Mouse (Mus musculus): Measurements from ENCODE around the gene Pld5. TPM values are rescaled to one million over a fixed set of nuclear protein-coding genes. Genes with fewer than 3 reads are reported as not detected.
"Not testable (repeated sequence)": the region's sequence is repeated elsewhere in the genome, so short reads cannot be mapped to it uniquely, and the experiment has no call there.

Gene Pld5
- total RNA-seq, 2 experiments from 2014 or later = 7.3 to 7.4 TPM

DNA sequence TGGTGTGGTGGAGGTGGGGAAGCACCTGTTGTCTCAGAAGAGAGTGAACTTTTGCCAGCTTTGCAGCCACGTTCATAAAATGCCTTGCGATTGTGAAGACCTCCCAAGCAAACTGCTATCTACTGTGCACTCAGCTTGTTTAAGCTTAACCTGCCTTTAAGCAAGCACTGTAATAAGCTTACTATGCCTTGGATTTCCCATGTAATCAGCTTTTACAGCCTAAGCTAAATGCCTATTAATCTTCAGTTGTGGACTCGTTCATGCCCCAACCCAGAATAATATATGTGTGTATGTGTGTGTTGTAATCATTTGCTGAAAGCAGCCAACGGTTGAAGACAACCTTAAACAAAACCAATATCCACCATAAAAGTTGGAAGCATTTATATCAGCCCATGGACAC is 232.1 kb downstream of the Pld5 start:
- no peak for DNase-seq

DNA sequence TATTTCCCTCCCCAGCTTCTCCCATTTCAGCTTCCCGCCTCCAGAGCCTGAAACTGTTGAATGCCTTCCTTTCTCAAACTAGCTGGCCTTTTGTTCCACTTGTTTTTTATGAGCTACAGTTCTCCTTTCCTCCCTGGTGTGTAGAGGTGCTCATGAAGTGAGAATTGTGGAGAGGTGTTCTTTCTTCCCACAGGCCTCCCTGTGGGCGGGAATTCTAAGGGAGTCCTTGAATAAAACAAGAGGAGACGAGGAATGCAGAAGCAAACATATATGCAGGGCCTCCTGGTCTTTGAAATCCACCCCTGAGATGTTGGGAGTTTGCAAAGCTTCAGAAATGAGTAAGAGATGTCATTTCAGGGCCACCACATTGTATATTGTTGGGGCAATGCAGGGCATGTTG is 235.2 kb downstream of the Pld5 start:
- no peak for DNase-seq

DNA sequence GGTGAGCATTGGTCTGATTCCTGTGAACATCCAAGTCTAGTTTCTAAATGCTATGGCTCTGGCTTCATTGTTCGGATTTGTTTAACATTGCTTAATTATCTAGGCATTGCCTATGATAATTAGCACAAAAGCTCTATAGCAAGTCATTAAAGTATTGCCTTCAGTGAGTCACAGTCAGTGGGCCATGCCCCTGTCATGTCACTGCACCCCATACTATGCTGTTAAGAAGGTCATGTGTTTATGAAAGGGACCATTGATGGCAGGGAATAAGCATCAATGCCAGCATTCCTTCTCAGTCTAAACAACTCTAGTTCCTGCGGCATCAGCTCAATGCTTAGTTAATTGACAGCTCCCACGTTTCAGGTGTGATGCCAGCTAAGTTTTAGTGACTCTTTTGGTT is 239.1 kb downstream of the Pld5 start:
- DNase-seq = no peak

DNA sequence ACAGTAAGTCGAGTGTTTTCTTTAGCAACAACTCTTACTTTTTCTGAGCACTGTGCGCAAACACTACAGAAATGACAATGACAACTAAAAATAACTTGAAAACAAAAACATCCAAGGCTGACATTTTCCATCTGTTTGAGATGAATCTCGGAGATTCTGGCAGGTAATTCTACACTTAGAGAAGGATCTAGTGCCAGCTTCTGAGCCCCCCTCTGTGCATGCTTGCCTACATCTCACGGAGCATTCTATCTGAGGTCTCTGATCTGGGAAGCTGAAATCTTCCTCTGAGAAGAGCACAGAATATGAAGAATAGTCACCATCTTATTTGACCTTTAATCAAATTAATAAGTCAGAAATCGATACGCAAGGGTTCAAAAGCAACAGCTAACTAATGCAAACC is 240.4 kb downstream of the Pld5 start:
- DNase-seq = no peak

DNA sequence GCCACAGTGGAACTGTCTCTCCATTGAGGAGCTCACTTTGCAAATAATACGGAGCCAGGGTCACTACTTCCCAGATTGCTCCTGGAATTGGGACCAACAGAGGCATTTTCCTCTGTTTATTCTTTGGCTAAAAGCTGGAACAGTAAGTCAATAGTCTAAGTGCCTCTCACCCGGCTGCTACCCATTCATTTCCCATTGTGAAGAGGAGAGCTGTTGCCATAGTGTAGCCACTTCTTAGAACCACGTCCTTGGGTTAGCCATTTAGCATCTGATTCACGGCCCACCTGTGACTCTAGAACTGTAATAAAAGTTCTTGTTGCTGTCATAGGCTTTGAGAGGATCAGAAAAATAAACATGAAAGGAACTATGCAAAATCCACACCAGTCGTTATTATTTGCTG is 241.4 kb downstream of the Pld5 start:
- DNase-seq = no peak

DNA sequence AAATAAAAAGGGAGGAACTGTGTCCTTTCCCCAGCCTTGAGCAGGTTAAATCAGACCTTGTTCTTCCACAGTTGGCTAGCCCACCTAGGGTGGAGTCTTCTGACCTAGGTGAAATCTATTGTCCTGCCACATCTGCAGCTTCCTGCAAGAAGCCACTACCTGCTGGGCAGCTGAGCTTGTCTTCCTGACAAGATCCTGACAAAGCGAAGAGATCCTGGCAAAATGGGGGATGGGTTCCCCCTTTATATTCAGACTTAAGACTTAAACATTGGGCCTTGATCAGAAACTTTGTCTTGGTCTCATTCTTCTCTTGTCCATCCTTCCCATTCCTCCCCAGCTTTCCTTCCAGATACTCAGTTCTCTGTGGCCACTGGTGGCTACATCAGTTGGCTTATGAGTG is 246.0 kb downstream of the Pld5 start:
- DNase-seq = no peak

DNA sequence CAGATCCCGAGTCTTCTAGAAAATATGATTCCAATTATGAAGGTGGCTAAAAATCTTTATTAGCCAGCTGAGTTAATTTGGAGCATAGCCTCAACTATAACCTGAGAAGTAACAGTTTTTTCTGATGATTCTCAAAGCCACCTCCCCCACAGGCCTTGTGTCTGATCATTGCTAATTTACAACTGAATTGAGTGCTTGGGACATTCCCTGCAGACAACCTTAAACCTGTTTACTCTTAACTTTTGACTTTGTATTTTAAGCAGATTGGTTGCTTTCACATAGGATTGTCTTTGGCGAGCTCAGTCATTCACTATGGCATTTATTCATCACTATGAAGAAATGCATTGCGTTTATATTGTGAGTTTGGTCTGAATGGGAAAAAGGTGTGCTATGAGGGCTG is 246.7 kb downstream of the Pld5 start:
- no peak for DNase-seq

DNA sequence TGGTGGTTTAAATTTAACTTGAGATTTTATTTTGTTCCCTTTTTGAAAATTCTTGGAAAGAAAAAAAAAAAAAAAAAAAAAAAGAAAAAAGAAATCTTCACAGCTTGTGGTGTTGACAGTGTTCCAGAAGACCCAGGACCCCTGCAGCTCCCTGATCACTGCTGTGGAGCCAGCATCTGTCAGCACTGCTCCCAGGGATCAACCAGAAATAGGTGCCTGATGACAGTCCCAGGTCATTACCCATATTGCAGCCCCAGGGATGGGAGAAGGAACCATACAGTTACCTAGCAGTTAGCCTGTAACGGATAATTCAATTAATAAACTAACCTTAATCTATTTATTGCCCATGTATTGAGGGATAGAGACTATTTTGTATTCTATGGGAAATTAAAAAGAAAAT is 250.6 kb downstream of the Pld5 start:
- DNase-seq = no peak

DNA sequence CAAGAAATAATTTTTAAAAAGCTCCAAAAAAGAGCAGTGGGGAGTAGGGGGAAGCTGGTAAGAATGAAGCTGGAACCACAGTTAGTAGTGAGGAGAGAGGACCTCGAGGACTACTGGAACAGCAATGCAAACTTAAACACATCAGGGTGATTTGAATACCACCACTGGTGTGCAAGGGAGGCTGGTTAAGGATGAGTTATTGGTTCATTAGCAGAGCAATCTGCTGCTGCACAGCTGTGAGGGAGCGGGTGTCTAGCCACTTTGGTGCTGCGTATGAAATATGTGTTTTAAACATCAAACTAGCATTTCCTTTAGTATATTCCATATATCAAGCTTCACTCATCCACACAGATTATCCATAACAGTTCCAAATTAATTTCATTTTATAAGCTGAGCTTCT is 256.6 kb downstream of the Pld5 start:
- DNase-seq = no peak

DNA sequence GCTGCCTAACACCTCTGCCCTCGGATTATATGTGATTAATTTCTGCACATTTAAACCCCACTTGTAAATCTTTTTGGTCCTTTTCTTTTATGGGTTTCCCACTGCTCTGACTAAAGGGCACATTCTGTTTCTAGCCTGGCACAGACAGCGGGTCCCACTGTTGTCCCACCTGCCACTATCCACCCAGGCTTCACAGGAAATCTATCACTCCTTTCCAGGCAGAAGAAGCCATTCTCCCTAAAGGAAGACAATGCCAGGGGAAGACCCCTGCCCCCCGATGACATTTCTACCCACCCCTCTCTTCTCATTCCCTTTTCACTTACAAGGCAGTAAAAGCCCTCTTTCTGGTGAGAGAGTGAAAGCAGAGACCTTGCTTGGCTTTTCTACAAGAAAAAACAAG is 259.0 kb downstream of the Pld5 start:
- no peak for DNase-seq

DNA sequence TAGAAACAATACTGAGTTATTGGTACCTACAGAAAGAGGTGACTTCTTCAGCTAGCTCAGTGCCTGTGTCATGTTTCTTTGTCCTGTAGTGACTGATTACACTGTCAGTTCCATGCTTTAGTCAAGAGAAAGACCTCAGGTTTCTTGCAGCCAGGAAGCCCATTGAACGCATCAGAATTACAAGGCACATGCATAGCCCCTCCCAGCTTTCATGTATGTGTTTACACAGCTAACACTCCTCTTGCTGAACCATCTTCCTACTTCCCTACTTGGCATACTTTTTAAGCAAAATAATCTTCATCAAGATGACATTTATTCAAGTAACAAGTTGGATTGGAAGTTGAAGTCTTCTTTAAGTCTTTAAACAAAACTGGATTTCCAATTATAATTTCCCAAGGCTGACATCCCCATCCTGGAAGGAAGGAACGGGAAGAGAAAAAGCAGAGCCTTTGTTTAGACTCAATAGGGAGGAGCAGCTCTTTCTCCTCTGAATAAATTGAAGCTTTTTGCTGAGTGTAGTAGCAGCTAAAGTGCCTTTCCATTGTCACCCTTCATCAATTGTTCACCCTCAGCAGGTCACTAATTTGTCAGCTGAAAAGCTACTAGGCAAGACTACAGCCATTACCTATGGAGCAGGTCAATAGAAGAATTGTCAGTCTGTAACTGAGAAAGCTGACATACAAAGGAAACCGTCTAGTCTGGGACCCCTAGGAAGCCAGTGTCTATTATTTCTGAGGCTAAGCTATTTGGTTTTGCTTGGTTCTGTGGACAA is 261.4 kb downstream of the Pld5 start:
- no peak for DNase-seq

DNA sequence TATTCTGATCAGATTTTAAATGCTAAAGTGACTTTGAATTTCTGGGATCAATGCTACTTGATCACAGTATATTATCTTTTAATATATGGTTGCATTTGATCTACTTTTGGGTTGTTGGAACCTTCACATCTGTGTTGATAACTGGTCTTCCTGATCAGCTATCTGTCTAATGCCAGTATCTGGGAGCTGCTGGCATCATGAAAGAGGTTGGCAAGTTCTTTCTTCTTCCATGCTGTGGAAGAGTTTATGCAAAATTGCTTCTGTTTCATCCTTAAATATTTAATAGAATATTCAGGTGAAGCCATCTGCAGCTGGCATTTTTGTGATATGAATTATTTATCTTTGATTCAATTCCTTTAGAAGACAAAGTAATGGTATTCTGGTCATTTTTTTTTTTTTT is 263.6 kb downstream of the Pld5 start:
- DNase-seq = no peak

DNA sequence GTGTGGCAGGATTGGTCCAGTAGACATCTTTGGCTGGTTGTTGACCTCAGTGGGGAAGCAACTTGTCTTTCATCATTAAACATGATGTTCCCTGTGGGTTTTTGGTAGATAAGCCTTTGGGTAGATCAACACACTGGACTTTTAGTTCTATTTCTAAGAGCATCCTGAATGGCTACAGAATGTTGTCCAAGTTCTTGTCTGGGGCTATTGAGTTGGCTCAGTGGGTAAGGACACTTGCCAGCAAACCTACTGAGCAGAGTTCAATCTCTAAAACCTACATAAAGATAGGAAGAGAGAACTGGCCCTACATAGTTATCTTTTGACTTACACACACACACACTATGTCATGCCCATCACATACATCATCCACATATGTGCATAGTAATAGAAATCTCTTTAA is 264.0 kb downstream of the Pld5 start:
- no peak for DNase-seq

DNA sequence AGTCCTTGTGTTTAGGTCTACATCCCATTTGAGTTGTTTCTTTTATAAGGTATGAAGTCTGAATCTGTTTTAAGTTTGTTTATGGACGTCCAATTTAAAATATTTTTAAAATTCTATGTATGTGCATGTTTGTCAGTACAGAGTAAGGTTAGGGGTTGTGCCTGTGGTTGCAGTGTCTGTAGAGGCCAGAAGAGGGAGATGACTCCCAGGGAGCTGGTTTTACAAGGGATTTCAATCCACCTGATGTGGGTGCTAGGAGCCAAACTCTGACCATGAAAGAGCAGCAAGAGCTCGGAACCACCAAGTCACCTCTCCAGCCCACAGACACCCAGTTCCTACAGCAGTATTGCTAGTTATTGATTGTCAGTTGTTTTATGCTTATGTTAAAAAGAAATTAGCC is 266.7 kb downstream of the Pld5 start:
- no peak for DNase-seq

DNA sequence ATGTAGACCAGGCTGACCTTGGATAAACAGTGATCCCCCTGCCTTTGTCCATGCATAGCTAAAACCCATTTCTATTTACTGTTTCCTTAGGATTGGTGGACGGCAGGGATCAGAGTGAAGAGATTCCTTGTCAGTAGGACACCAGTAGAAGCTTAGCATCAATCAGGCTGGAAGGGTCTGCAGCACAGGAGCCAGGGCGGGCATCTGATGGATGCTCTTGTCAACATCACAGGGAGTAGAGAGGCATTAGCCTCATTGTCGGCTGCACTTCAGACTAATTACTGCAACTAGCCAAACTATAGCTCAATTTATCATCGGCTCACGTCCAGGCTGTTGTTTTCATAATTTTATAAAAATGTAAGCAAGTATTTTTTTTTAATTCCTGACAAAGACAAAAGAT is 274.5 kb downstream of the Pld5 start:
- no peak for DNase-seq

DNA sequence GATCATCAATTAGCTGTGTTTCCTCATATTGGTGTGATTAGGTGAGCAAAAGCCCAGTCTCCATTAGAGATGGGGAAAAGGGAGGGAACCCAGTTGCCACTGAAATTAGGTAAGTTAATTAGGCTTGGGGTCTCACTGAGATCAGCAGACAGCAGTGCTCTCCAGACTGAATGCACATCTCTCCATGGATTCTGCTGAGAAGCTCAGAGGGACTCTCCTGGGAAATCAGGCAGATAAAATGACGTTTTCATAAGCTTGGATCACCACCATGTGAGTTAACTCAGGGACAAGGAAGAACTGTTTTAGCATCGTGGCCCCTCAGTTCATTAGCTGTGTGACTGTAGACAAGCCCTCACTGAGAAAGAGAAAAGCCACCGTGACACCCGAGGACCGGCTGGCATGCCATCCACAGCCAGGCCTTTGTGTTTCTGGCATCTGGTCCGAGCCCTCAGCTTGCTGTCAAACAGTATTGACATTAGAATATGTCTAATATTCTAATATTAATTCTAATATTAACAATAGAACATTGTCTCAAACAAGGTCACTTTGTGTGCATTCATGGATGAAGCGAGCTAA is 277.9 kb downstream of the Pld5 start:
- DNase-seq = no peak

DNA sequence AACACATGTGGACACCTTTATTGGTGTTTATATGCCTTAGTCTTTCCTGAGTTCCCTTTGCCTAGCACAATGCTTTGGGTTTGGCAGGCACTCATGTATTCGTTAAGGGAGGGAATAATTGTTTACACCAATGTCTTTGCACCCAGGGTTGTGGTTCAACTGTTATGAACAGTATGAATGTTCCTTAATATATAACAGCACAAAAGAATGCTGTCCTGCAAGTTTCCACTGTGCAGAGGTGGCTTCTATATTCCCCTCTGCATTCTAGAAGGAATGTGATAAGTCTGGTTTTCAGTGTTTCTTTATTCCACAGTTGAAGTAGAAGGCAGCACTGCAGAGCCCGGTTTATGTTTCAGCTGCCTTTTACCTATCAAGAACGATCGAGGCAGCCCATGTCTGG is 286.2 kb downstream of the Pld5 start:
- no peak for DNase-seq

DNA sequence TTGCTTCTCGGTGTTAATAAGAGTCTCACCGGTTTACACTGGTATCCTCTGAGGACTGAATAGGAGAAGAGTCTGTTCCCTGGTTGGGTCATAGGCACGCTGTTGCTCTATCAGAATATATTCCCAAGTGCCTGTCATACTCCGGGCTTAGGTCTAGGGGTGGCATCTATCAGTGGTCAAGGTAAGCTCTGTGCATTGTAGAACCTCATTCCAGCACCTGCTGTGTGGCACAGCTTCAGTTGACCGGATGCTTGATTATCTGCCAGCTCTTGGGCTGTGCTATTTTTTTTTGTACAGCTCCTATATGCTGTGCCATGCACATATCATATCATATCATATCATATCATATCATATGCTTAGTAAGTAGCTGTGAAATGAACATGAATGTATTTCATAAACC is 286.7 kb downstream of the Pld5 start:
- DNase-seq = no peak

DNA sequence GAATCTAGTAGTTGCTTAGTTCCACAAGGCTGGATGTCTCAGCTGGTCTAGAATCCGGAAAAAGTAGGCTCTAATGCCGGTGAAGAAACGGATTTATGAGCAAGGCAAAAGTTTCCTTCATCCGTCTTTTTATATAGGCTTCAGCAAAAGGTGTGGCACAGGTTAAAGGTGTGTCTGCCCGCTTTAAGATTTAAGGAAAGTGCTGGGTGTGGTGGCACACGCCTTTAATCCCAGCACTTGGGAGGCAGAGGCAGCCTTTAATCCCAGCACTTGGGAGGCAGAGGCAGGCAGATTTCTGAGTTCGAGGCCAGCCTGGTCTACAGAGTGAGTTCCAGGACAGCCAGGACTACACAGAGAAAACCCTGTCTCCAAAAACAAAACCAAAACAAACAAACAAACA is 296.1 kb downstream of the Pld5 start, which contains the start of gene Rbm8a2:
TSS of gene Rbm8a2 (minus strand) at position 101 of the 400 bp plus-strand sequence.
- DNase-seq = not testable (repeated sequence)

DNA sequence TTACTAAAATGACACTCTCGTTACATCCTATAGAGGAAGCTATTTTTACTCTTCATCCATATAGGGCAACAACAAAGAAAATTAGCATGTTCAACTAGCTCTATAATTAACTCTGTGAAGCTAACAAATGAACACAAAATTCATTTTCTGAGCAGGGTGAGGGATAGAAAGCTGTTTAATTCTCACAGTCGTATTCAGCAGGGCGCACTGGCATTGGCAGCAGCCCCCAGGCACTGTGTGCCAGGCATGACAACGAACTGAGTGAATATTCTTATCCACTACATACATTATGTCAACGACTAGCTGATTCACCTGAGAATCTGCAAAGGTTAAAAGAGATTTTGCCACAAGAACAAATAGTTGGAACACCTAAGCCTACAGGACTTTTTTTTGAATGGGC is 304.4 kb downstream of the Pld5 start:
- no peak for DNase-seq

DNA sequence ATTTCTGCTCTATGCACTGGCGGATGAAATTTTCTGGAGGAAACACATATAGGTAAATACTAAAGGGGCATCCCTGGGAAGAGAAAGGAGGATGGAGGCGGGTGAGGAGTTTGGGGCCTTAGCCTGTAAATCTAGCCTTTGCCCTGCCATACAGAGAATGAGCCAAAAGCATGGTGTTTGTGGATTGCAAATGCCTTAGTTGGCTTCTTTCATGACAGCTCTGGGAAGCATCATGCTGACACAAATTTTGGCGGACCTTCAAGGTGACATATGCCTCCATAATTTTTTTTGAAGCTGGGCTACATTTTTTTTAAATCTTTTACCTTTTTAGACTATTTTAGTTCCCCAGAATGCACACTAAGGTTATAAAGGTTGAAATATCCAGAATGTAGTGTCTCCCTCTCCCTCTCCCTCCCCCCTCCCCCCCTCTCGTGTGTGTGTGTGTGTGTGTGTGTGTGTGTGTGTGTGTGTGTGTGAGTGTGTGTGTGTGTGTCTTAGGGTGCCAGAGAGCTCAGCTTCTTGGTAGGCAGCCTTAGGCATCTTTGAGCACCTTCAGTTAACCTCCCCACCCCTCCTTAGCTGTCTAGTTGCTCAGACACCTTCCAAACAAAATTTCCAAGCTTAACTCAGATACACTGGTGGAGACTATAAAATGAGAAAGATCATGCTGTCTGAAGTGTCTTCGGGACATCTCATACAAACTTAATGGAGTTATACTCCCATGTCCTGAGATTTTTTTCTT is 307.9 kb downstream of the Pld5 start:
- DNase-seq = no peak

DNA sequence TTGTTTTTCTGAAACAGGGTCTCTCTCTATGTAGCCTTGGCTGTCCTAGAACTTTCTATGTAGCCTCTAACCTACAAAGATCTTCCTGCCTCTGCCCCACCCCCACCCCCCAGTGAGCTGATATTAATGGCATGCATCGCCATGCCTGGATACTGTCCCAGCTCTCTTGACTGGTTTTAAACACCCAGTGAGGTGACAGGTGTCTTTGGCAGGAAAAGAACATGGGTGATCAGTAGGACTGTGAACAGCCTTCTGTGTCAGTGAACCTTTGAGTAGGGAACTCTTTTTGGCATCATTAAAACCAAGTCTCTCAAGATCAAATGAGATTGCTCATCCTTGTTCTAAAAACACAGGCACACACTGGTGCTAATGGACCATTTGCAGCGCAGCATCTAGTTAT is 313.3 kb downstream of the Pld5 start:
- DNase-seq = no peak

DNA sequence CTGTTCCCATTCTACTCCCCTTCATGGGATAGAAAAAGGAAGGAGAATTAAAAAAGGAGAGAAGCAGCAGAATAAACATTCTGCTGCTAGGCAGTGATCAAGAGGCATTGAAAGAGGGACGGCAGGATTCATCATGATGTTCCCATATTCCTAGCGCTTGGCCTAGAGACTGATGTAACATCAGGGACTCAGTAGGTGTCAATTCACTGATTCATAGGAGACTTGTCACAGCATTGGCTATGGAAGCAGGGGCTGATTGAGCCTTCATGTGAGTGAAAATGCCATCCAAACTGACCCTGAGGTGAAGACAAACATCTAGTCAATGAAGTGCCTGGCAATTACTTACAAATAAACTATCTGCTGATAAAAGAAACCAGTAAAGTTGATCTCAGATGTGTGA is 324.3 kb downstream of the Pld5 start:
- no peak for DNase-seq

DNA sequence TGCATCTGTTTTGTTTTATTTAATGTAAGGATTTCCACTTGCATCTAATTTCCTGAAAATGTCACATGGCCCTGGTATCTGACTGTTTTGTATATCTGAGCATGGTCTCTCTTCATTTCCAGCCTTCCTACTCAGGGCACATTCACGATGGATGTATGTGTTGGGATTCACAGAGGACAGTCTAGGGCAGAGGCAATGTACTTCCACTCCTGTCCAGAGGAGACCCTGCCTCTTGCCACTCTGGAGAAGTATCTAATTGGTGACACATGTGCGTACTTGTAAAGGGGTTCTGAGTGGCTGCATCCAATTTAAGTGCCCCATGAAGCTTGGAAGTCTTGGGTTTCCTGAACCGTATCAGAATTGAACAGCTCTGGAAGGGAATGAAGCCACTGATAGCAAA is 324.7 kb downstream of the Pld5 start:
- DNase-seq = no peak

Measured in gastrocnemius, postnatal 10 days (tissue).